Mouse (Mus musculus) midbrain, embryonic 14.5 days (tissue): Measurements from ENCODE around the gene Nop2. TPM values are rescaled to one million over a fixed set of nuclear protein-coding genes. Genes with fewer than 3 reads are reported as not detected.

Experiments used
- ATAC-seq: fragments of 200-750 bp; cut with Nextera tagmentation; 2 replicates; pipeline ENCODE4 v1.8.0; 2017; ENCODE audit warnings: moderate number of reproducible peaks, moderate library complexity; ENCODE audit not compliant: low FRiP score, low TSS enrichment
- DNase-seq: peaks from one replicate; pipeline ENCODE4 v3.0.0-alpha.2; 2015
- H3K27ac ChIP-seq: fragments of 300-500 bp; sonication (generic); replicated peaks from 2 replicates; pipeline ENCODE4 v1.5.1; 2014; ENCODE audit warnings: mild to moderate bottlenecking, low read depth, low read length, moderate library complexity
- H3K27me3 ChIP-seq: fragments of 300-500 bp; sonication (generic); 2 replicates; pipeline ENCODE4 v1.6.1; 2014; ENCODE audit warnings: low read length, control low read depth, mixed read lengths; ENCODE audit not compliant: control insufficient read depth, insufficient read depth
- H3K36me3 ChIP-seq: fragments of 300-500 bp; sonication (generic); 2 replicates; pipeline ENCODE4 v1.6.1; 2014; ENCODE audit warnings: low read length, control low read depth; ENCODE audit not compliant: control insufficient read depth, insufficient read depth
- H3K4me1 ChIP-seq: fragments of 300-500 bp; sonication (generic); 2 replicates; pipeline ENCODE4 v1.6.1; 2014; ENCODE audit warnings: mild to moderate bottlenecking, antibody characterized with exemption, low read length, control low read depth; ENCODE audit not compliant: control insufficient read depth, insufficient read depth
- H3K4me2 ChIP-seq: fragments of 300-500 bp; sonication (generic); 2 replicates; pipeline ENCODE4 v1.6.1; 2014; ENCODE audit warnings: mild to moderate bottlenecking, low read length, moderate library complexity
- H3K4me3 ChIP-seq: fragments of 300-500 bp; sonication (generic); replicated peaks from 2 replicates; pipeline ENCODE4 v1.5.1; 2014; ENCODE audit warnings: low read depth, low read length
- H3K9ac ChIP-seq: fragments of 300-500 bp; sonication (generic); replicated peaks from 2 replicates; pipeline ENCODE4 v1.6.1; 2014; ENCODE audit warnings: mild to moderate bottlenecking, low read length, moderate library complexity
- H3K9me3 ChIP-seq: fragments of 300-500 bp; sonication (generic); 2 replicates; pipeline ENCODE4 v1.6.1; 2016; ENCODE audit warnings: low read length, control low read depth, mixed read lengths; ENCODE audit not compliant: control insufficient read depth
- WGBS: fragments of 180-500 bp; shearing (Covaris S2); extraction: QIAGEN DNeasy Blood & Tissue Kit; methylation state at CpG from one replicate; pipeline ENCODE4 v1.1.7; 2014; 5-methylcytosine and 5-hydroxymethylcytosine counted together
- polyA plus RNA-seq: library from polyadenylated mRNA; unstranded; fragments of >200 nt; fragmentation: Nextera tagmentation; extraction: Ambion mirVana; gene quantifications from 2 replicates; pipeline ENCODE4 v1.2.1, GENCODE M21; 2014

The Nop2 gene
- polyA plus RNA-seq, 1 experiment from 2014 or later: 46.3 TPM

- no peak overlapping the region for H3K4me3 ChIP-seq
- 99% methylated on average over 5 of the region's 5 CpGs for WGBS
- H3K4me2 ChIP-seq: no peak overlapping the region
- no peaks in the 10 kb centered on the region for H3K9me3 ChIP-seq
- H3K27me3 ChIP-seq: no peaks in the 10 kb centered on the region
- H3K27ac ChIP-seq: no peak overlapping the region
- H3K4me1 ChIP-seq: peaks cover 31% of the 10 kb centered on the region
- no peak for ATAC-seq
- H3K9ac ChIP-seq: no peak overlapping the region
- no peak for DNase-seq
- H3K36me3 ChIP-seq: 0 out of 2 replicates have a peak, but pooled peaks cover 2% of the 10 kb centered on the region
These were observed 39.3 kb upstream of the Nop2 start for GRCm38 (mm10) chr6:125092372-125092771.

GRCm38 (mm10) chr6:125094843-125095242, 36.9 kb upstream of the Nop2 start:
- no peak for ATAC-seq

GRCm38 (mm10) chr6:125095391-125096278, 36.1 kb upstream of the Nop2 start, which contains the start of gene Chd4:
Chd4 (plus strand) TSS chr6:125095981.
- H3K4me3 ChIP-seq: peak within 1 kb of the TSS; percentile 98
- H3K27ac ChIP-seq: peak within 1 kb of the TSS; percentile 95
- H3K4me1 ChIP-seq: peaks cover 36% of the 10 kb centered on the region
- H3K4me2 ChIP-seq: peak within 1 kb of the TSS; percentile 85
- DNase-seq: peak; percentile 96
- no peaks in the 10 kb centered on the region for H3K27me3 ChIP-seq
- H3K36me3 ChIP-seq: peaks cover 30% of the 10 kb centered on the region
- peak within 1 kb of the TSS; percentile 92 for H3K9ac ChIP-seq
- ATAC-seq: peak; percentile 82
- WGBS: 2% methylated on average over 44 of the region's 45 CpGs
- H3K9me3 ChIP-seq: no peaks in the 10 kb centered on the region

More at GRCm38 (mm10) chr6:125094843-125095242, 36.9 kb upstream of the Nop2 start:
- no peak for DNase-seq
- H3K9ac ChIP-seq: no peak overlapping the region
- H3K27ac ChIP-seq: peak overlapping the region; percentile 95
- peaks cover 22% of the 10 kb centered on the region for H3K36me3 ChIP-seq
- no peak overlapping the region for H3K4me2 ChIP-seq
- no peaks in the 10 kb centered on the region for H3K9me3 ChIP-seq
- H3K4me1 ChIP-seq: peaks cover 41% of the 10 kb centered on the region
- H3K4me3 ChIP-seq: no peak overlapping the region
- H3K27me3 ChIP-seq: no peaks in the 10 kb centered on the region
- 71% methylated on average over 3 of the region's 3 CpGs for WGBS

- Histone ChIP-seq H3K27ac (peak overlapping the region; percentile 95), H3K36me3 (peaks cover 36% of the 10 kb centered on the region), H3K27me3 (no peaks in the 10 kb centered on the region), H3K4me1 (peaks cover 33% of the 10 kb centered on the region), H3K9me3 (no peaks in the 10 kb centered on the region), H3K4me2 (peak overlapping the region; percentile 85), H3K4me3 (peak overlapping the region; percentile 98), H3K9ac (peak overlapping the region; percentile 92)
- ATAC-seq (peak; percentile 46; the same call in 1 of the 2 replicates), DNase-seq (no peak)
- 1% methylated on average over 27 of the region's 32 CpGs for WGBS
These were observed 35.5 kb upstream of the Nop2 start for GRCm38 (mm10) chr6:125096279-125096596.

- peak; percentile 51 for ATAC-seq
- WGBS: under 1% methylated on average over 40 of the region's 44 CpGs
These were observed 34.9 kb upstream of the Nop2 start for GRCm38 (mm10) chr6:125096597-125097345.

GRCm38 (mm10) chr6:125097346-125097689, 34.4 kb upstream of the Nop2 start:
- peak overlapping the region; percentile 92 for H3K9ac ChIP-seq
- peak overlapping the region; percentile 98 for H3K4me3 ChIP-seq
- no peaks in the 10 kb centered on the region for H3K27me3 ChIP-seq
- ATAC-seq: peak; percentile 4; the same call in 1 of the 2 replicates
- peak; percentile 39 for DNase-seq
- peak overlapping the region; percentile 95 for H3K27ac ChIP-seq
- H3K4me2 ChIP-seq: peak overlapping the region; percentile 85
- peaks cover 33% of the 10 kb centered on the region for H3K4me1 ChIP-seq
- peaks cover 47% of the 10 kb centered on the region for H3K36me3 ChIP-seq
- no peaks in the 10 kb centered on the region for H3K9me3 ChIP-seq
- WGBS: under 1% methylated on average over 12 of the region's 12 CpGs

More at GRCm38 (mm10) chr6:125096597-125097345, 34.9 kb upstream of the Nop2 start:
- Histone ChIP-seq H3K4me1 (peaks cover 33% of the 10 kb centered on the region), H3K4me3 (peak overlapping the region; percentile 98), H3K27ac (peak overlapping the region; percentile 95), H3K4me2 (peak overlapping the region; percentile 85), H3K27me3 (no peaks in the 10 kb centered on the region), H3K9ac (peak overlapping the region; percentile 92), H3K36me3 (peaks cover 41% of the 10 kb centered on the region), H3K9me3 (no peaks in the 10 kb centered on the region)
- peak; percentile 72 for DNase-seq

GRCm38 (mm10) chr6:125097951-125098350, 33.8 kb upstream of the Nop2 start:
- H3K4me2 ChIP-seq: peak overlapping the region; percentile 85

GRCm38 (mm10) chr6:125098513-125098912, 33.2 kb upstream of the Nop2 start:
- Histone ChIP-seq H3K4me1 (peaks cover 33% of the 10 kb centered on the region), H3K9me3 (no peaks in the 10 kb centered on the region), H3K27ac (no peak overlapping the region), H3K4me2 (peak overlapping the region; percentile 85), H3K4me3 (peak overlapping the region; percentile 98), H3K36me3 (peaks cover 59% of the 10 kb centered on the region), H3K9ac (peak overlapping the region; percentile 92), H3K27me3 (no peaks in the 10 kb centered on the region)
- DNase-seq (no peak), ATAC-seq (no peak)
- 65% methylated on average over 3 of the region's 3 CpGs for WGBS

More at GRCm38 (mm10) chr6:125097951-125098350, 33.8 kb upstream of the Nop2 start:
- Histone ChIP-seq H3K27ac (no peak overlapping the region), H3K36me3 (peaks cover 53% of the 10 kb centered on the region), H3K4me1 (peaks cover 33% of the 10 kb centered on the region), H3K9me3 (no peaks in the 10 kb centered on the region), H3K9ac (peak overlapping the region; percentile 92), H3K27me3 (no peaks in the 10 kb centered on the region), H3K4me3 (peak overlapping the region; percentile 98)
- WGBS: 55% methylated on average over 8 of the region's 8 CpGs
- ATAC-seq: no peak
- DNase-seq: no peak
